Mouse (Mus musculus): ENCODE data around the gene Il17re.

DNA sequence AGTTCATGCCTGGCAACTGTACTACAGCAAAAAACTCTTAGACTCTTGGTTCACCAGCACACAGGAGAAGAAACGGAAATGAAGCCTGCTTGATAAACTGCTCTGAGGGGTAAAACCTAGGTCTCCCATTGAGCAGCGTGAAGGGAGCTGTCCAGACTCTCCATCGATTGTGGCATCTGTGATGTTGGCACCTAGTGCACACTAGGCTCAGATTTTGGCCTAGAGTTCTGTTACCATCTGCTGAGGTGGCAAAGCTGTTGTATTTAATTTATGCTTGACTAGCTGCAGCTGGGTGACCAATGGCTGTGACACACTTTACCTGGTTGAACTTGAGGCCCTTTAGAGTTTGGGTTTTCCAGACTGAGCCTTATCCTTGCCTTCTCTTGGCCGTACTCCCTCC, 10.6 kb upstream of the Il17re start:
- no peak for TF ChIP-seq POLR2A (IDR thresholded peaks at IDR 0.05; ENCODE audit: insufficient read length, low read depth)
- no peak for TF ChIP-seq E2F4 (IDR thresholded peaks at IDR 0.05; ENCODE audit: insufficient read depth)
- no peak for TF ChIP-seq USF1 (IDR thresholded peaks at IDR 0.05; ENCODE audit: low read depth)
- TF ChIP-seq POLR2AphosphoS2 (IDR thresholded peaks at IDR 0.05; ENCODE audit: insufficient read length, low read depth): no peak
- no peak for TF ChIP-seq MYOD1 (IDR thresholded peaks at IDR 0.05; ENCODE audit: control insufficient read depth in 1 of 3, insufficient read length in 2 of 3, low read depth in 2 of 3)
- no peak for TF ChIP-seq MYOG (IDR thresholded peaks at IDR 0.05; ENCODE audit: control insufficient read depth in 1 of 3, insufficient read depth in 1 of 3, insufficient read length in 2 of 3, low read depth in 2 of 3)
- TF ChIP-seq MAX (IDR thresholded peaks at IDR 0.05; ENCODE audit: low read depth): no peak
- no peak for TF ChIP-seq TCF12 (IDR thresholded peaks at IDR 0.05; ENCODE audit: insufficient read depth, poor library complexity, severe bottlenecking)
- no peak for TF ChIP-seq CEBPB (IDR thresholded peaks at IDR 0.05; ENCODE audit: insufficient read depth, poor library complexity, severe bottlenecking)
